7 mouse cellular contexts compared by ENCODE assay signal in genomic region chr11:101732518-101733440, GRCm38 (mm10). TPM values are rescaled to one million over a fixed set of nuclear protein-coding genes. Genes with fewer than 3 reads are reported as not detected.
A peak's percentile ranks its signal among the peaks of the same experiment; 100 is the strongest.
DNase-seq lines count a peak whose midpoint lies in the region; ATAC-seq lines count a peak whose summit lies in the region.

TSS of gene Dhx8 (plus strand) at chr11:101732919.

- H3K9ac ChIP-seq in intestine, embryonic 16.5 days (ENCODE audit: low read depth, low read length), result peak within 1 kb of the TSS; percentile 84
- peak within 1 kb of the TSS; percentile 66 for H3K9ac ChIP-seq in midbrain, embryonic 11.5 days (ENCODE audit: low read length)

- DNase-seq in adrenal gland, adult 8-10 months, result peak; percentile 97
- DNase-seq in embryo, embryonic 9.5 days (ENCODE audit: extremely low spot score), result peak; percentile 99
- peak; percentile 90 to 97 for DNase-seq in gastrocnemius, postnatal 4 days (ENCODE audit: low spot score in 2 of 2)
- peak; percentile 97 to 98 for DNase-seq in left cerebral cortex, postnatal 36 days (ENCODE audit: low spot score in 2 of 2)
- peak; percentile 99 for DNase-seq in midbrain, embryonic 11.5 days (ENCODE audit: low spot score, missing footprints)
- DNase-seq in skeletal muscle tissue, adult 2 months (ENCODE audit: low read depth, low spot score), result peak; percentile 98

- 0 out of 2 replicates have a peak, but pooled peaks cover 3% of the 10 kb centered on the region for H3K36me3 ChIP-seq in intestine, embryonic 16.5 days (ENCODE audit: control insufficient read depth, insufficient read depth, low read length)
- peaks cover 5% of the 10 kb centered on the region for H3K36me3 ChIP-seq in midbrain, embryonic 11.5 days (ENCODE audit: control insufficient read depth, insufficient read depth, low read length)

- H3K4me2 ChIP-seq in intestine, embryonic 16.5 days (ENCODE audit: low read depth, low read length), result peak within 1 kb of the TSS; percentile 74
- peak within 1 kb of the TSS; percentile 62 for H3K4me2 ChIP-seq in midbrain, embryonic 11.5 days

- intact Hi-C loops in left cerebral cortex, postnatal 36 days (cut with DNase I), result loop anchor here (1.0 to 5.0 kb wide), 2 partner anchors 40 to 74 kb away; no protein-coding TSS in a partner anchor

- H3K27me3 ChIP-seq in intestine, embryonic 16.5 days (replicated peaks; ENCODE audit: control insufficient read depth, insufficient read depth, low read length), result no peaks in the 10 kb centered on the region
- no peaks in the 10 kb centered on the region for H3K27me3 ChIP-seq in midbrain, embryonic 11.5 days (ENCODE audit: control insufficient read depth, insufficient read depth, low read length)

- H3K9me3 ChIP-seq in intestine, embryonic 16.5 days (ENCODE audit: control insufficient read depth, low read length), result no peaks in the 10 kb centered on the region
- H3K9me3 ChIP-seq in midbrain, embryonic 11.5 days (ENCODE audit: control insufficient read depth, low read length), result no peaks in the 10 kb centered on the region

- peak; percentile 98 for ATAC-seq in intestine, embryonic 16.5 days
- peak; percentile 97 for ATAC-seq in midbrain, embryonic 11.5 days (ENCODE audit: low FRiP score)

- H3K4me3 ChIP-seq in intestine, embryonic 16.5 days (ENCODE audit: low read length), result peak within 1 kb of the TSS; percentile 77
- peak within 1 kb of the TSS; percentile 49 for H3K4me3 ChIP-seq in midbrain, embryonic 11.5 days (ENCODE audit: low read depth, low read length)

- peaks cover 9% of the 10 kb centered on the region for H3K4me1 ChIP-seq in intestine, embryonic 16.5 days (ENCODE audit: control insufficient read depth, insufficient read depth, low read length)
- peaks cover 5% of the 10 kb centered on the region for H3K4me1 ChIP-seq in midbrain, embryonic 11.5 days (ENCODE audit: control insufficient read depth, insufficient read depth, low read length)

- under 1% methylated on average over 51 of the region's 51 CpGs for WGBS in intestine, embryonic 16.5 days
- under 1% methylated on average over 51 of the region's 51 CpGs for WGBS in midbrain, embryonic 11.5 days

- H3K27ac ChIP-seq in intestine, embryonic 16.5 days (ENCODE audit: low read length), result peak within 1 kb of the TSS; percentile 61
- no peak within 1 kb of the TSS for H3K27ac ChIP-seq in midbrain, embryonic 11.5 days (ENCODE audit: low read depth, low read length)

RNA-seq across cellular contexts. Expression of gene Dhx8, which starts in this region (rescaled TPM):
- total RNA-seq in adrenal gland, adult 8-10 months (2022), result 10 to 100 TPM; 25.0 to 30.3 (median 28.0) TPM
- total RNA-seq in gastrocnemius, postnatal 4 days (2021), result 10 to 100 TPM; 22.2 to 22.8 TPM
- polyA plus RNA-seq in intestine, embryonic 16.5 days (2015; fragmentation: Nextera tagmentation; extraction: Ambion mirVana), result 21.4 and 23.0 TPM in 2 replicates
- 10 to 100 TPM; 34.1 to 37.4 TPM for total RNA-seq in left cerebral cortex, postnatal 36 days (2021)
- 39.2 and 41.1 TPM in 2 replicates for polyA plus RNA-seq in midbrain, embryonic 11.5 days (2014; fragmentation: Nextera tagmentation; extraction: Ambion mirVana)
